Comparison of ENCODE assay signal across 15 mouse cellular contexts in the genomic region with DNA sequence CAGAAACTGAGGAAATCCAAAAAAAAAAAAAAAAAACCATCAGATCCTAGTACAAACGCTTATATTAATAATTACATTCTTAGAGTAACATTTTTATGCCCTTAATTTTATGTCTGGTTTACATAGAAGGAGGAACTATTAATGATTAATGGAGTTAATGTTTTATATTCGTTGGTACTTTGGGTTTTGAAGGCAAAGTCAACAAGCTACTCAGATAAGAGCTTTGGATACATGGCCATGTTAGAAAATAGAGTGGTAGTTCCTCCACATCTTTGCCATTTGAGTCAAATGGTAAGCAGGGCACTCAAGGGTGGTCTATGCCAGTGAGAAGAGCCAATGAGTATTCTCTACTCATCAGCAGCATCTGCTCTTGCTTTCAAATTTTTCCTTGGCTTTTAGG.
"Had no signal": no experiment of that assay in that cellular context is flagged by ENCODE, and none has a peak within 500 bp of the region (broad histone marks: within the 10 kb centered on the region; RNA-seq: fewer than 3 reads in every experiment).

No protein-coding gene starts in this region.

- H3K27me3 ChIP-seq: kidney, embryonic 15.5 days; limb, embryonic 12.5 days; neural tube, embryonic 12.5 days; stomach, embryonic 15.5 days had no signal

- H3K9ac ChIP-seq: hindbrain, embryonic 14.5 days; kidney, embryonic 15.5 days; limb, embryonic 12.5 days; neural tube, embryonic 12.5 days; stomach, embryonic 15.5 days had no signal

- H3K4me1 ChIP-seq: kidney, embryonic 15.5 days; limb, embryonic 12.5 days; midbrain, embryonic 10.5 days; neural tube, embryonic 12.5 days; stomach, embryonic 15.5 days had no signal

- H3K27ac ChIP-seq: hindbrain, embryonic 14.5 days; kidney, embryonic 15.5 days; limb, embryonic 12.5 days; midbrain, embryonic 10.5 days; neural tube, embryonic 12.5 days; stomach, embryonic 15.5 days had no signal

- H3K36me3 ChIP-seq: stomach, embryonic 15.5 days had no signal

- H3K9me3 ChIP-seq: kidney, embryonic 15.5 days; stomach, embryonic 15.5 days had no signal

- DNase-seq: kidney, adult 11 months; kidney, postnatal 36 days; layer of hippocampus, adult 9-11 months; layer of hippocampus, postnatal 36 days; lung, adult 18-20 months; lung, postnatal 4 days; midbrain, embryonic 14.5 days; spleen, adult 18-20 months; thymus, postnatal 36 days had no signal

- H3K4me3 ChIP-seq: kidney, embryonic 15.5 days; limb, embryonic 12.5 days; midbrain, embryonic 10.5 days; neural tube, embryonic 12.5 days; stomach, embryonic 15.5 days had no signal

- H3K4me2 ChIP-seq: hindbrain, embryonic 14.5 days; kidney, embryonic 15.5 days; limb, embryonic 12.5 days; neural tube, embryonic 12.5 days; stomach, embryonic 15.5 days had no signal
